Mouse (Mus musculus) monocyte, adult 2 months (primary cell): ENCODE measurements around the gene Txnrd3.
A peak's percentile ranks its signal among the peaks of the same experiment; 100 is the strongest.

Experiments used
- DNase-seq, 2 experiments: peaks; one replicate each; pipeline ENCODE4 v3.0.0; 2022; ENCODE audit warnings: low spot score in 2 of 2, low read depth in 1 of 2

The Txnrd3 gene

GRCm38 (mm10) chr6:89655011-89655410 is 11.2 kb downstream of the Txnrd3 start:
- no peak for DNase-seq

- DNase-seq, result no peak
Measured at GRCm38 (mm10) chr6:89658342-89658741, 14.6 kb downstream of the Txnrd3 start.

- no peak for DNase-seq
Measured at GRCm38 (mm10) chr6:89658931-89659330, 15.1 kb downstream of the Txnrd3 start.

GRCm38 (mm10) chr6:89659692-89660423 is 16.1 kb downstream of the Txnrd3 start:
- DNase-seq, result no peak

- no peak for DNase-seq
Measured at GRCm38 (mm10) chr6:89660490-89660889, 16.7 kb downstream of the Txnrd3 start.

- no peak for DNase-seq
Measured at GRCm38 (mm10) chr6:89662521-89662920, 18.7 kb downstream of the Txnrd3 start.

GRCm38 (mm10) chr6:89665155-89665554 is 21.4 kb downstream of the Txnrd3 start:
- DNase-seq, result no peak

GRCm38 (mm10) chr6:89665667-89666066 is 21.9 kb downstream of the Txnrd3 start:
- DNase-seq, result no peak

- DNase-seq, result no peak
Measured at GRCm38 (mm10) chr6:89666976-89667375, 23.2 kb downstream of the Txnrd3 start.

- no peak for DNase-seq
Measured at GRCm38 (mm10) chr6:89669556-89669955, 25.8 kb downstream of the Txnrd3 start.

- DNase-seq, result no peak
Measured at GRCm38 (mm10) chr6:89671431-89671830, 27.6 kb downstream of the Txnrd3 start.

- DNase-seq, result no peak
Measured at GRCm38 (mm10) chr6:89672641-89673040, 28.9 kb downstream of the Txnrd3 start.

GRCm38 (mm10) chr6:89673135-89673780 is 29.5 kb downstream of the Txnrd3 start:
- no peak for DNase-seq

GRCm38 (mm10) chr6:89678522-89678921 is 34.7 kb downstream of the Txnrd3 start:
- no peak for DNase-seq

- peak in 1 of 2 experiments; percentile 15 for DNase-seq
Measured at GRCm38 (mm10) chr6:89679291-89679835, 35.6 kb downstream of the Txnrd3 start.

- peak; percentile 9 to 49 for DNase-seq
Measured at GRCm38 (mm10) chr6:89680155-89680554, 36.4 kb downstream of the Txnrd3 start.

GRCm38 (mm10) chr6:89684231-89684630 is 40.4 kb downstream of the Txnrd3 start:
- DNase-seq, result no peak

GRCm38 (mm10) chr6:89687100-89687499 is 43.3 kb downstream of the Txnrd3 start:
- DNase-seq, result no peak

- DNase-seq, result no peak
Measured at GRCm38 (mm10) chr6:89706624-89707023, 62.8 kb downstream of the Txnrd3 start.

- no peak for DNase-seq
Measured at GRCm38 (mm10) chr6:89707240-89707639, 63.5 kb downstream of the Txnrd3 start, which contains the start of gene Vmn1r40. Gene Vmn1r40, plus strand, starts transcription at chr6:89707540.

- no peak for DNase-seq
Measured at GRCm38 (mm10) chr6:89718051-89718450, 74.3 kb downstream of the Txnrd3 start.
